Mouse (Mus musculus) splenic B cell, adult 2 months (primary cell): ENCODE data around the gene Ccdc157.
A peak's percentile ranks its signal among the peaks of the same experiment; 100 is the strongest.

Source experiments
- DNase-seq: peaks from one replicate; pipeline ENCODE4 v3.0.0-alpha.2; 2011; ENCODE audit warnings: low read depth, low spot score
- H3K27me3 ChIP-seq: 2 replicates; pipeline ENCODE4 v1.6.1; 2012; ENCODE audit warnings: mild to moderate bottlenecking, low read length, moderate library complexity, mixed read lengths; ENCODE audit not compliant: control insufficient read depth, poor library complexity, insufficient read depth, severe bottlenecking
- H3K36me3 ChIP-seq: 2 replicates; pipeline ENCODE4 v1.6.1; 2012; ENCODE audit warnings: mild to moderate bottlenecking, low read length, moderate library complexity, mixed read lengths; ENCODE audit not compliant: control insufficient read depth, poor library complexity, insufficient read depth, severe bottlenecking

The Ccdc157 gene

DNA sequence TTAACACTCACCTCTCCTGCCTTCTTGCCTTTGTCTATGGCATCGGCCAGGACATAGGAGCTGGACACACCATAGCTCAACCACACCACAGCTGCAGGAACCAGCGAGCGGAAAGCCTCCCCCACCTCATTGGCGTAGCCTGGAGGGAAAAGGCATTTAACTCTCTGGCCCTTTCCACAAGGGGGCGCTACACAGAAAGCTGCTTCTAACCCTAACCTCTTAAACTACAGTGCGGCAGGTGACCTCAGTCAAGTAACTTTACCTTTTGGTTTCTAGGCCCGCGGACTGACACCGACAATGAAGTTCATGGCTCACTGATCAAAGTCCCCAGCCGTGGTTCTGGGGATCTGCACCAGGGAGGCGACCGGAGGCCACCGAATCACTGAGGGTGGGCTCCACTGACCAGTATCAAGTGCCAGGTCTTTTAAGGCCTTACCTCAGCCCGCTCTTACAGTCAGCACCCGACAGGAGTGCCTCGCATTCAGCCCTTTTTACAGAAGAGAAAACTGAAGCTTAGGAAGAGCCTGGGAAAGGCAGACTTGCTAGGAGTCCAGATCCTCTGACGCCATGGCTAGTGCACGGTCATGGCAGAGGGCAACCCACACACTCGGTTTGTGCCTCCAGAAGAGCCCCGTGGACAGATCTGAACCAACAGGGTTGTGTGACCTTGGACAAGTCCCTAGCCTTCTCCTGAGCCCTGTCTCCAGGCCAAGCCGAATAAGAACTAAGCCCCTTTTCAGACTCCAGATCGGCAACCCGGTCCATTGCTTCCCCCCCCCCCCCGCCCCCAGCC is 65.5 kb downstream of the Ccdc157 start:
- DNase-seq: peak; percentile 89
- Histone ChIP-seq H3K27me3 (no peaks in the 10 kb centered on the region), H3K36me3 (no peaks in the 10 kb centered on the region)

DNA sequence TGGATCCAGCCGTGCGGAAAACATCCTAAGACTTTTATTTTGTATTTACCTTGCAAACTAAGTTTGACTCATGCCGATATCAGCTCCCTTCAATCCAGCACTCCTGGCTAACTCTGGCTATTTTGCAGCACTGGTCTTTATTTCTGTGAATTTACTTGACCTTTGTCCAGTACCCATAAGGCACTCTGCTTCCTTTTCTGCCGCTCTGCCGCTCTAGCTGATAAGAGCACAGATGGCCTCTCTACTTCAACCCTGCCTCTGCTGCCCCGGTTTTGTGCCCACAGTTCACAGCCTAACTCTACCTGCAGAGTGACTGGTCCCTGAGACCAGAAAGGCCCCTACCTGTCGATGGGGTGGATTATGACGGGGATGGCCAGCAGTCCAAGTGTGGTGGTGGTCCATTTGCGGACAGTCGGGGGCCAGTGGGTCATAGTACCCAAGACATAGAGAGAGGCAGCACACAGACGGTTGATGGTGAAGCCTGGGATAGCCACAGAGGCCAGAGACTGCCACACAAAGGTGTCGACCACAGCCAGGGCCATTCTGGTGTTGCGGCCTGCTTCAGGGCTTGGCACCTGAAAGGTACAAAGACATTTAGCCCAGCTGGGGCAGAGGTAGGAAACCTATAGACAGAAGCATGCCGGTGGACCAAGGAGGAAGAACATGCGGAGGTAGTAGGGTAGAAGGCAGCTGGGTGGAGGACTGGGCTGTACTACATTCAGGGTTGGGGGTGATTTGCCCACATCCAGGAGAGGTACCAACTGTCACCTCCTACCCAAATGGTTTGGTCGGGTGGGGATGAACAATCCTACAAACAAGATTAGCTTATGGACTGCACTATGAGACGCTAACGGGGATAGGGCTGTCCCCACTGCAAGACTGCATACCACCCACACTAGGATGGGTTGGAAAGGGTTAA is 66.4 kb downstream of the Ccdc157 start:
- Histone ChIP-seq H3K36me3 (no peaks in the 10 kb centered on the region), H3K27me3 (no peaks in the 10 kb centered on the region)
- DNase-seq: no peak
